9 mouse cellular contexts compared by ENCODE assay signal in the genomic region with DNA sequence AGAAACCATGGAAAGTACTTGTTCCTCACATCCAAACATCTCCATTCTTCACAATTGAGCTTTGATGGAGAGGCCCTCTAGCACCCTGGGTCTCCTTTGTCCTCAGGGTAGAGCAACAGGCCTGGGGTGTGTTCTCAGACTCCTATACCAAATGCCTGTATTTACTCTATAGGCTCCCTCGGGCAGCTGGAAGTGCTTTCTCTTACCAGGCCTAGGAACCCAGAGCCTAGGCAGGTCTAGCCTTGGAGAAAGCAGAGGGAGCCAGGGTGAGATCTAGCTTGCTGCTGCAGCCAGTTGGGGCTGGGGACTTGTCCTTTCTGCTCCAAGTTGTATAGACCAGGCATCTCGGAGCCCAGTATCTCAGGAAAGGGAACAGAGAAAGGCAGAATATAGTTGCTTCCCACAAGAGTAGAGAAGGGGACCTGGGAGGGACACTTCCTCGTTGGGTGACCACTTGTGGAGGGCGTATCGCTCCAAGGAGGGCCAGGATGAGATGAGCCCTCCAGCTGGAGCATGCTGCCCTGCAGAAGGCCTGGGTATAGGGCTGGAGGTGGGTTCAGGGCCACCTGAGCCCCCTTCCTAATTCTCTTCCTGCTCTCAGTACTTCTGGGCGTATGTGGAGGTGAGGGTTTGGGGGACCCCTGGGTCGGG. TPM values are rescaled to one million over a fixed set of nuclear protein-coding genes. Genes with fewer than 3 reads are reported as not detected.
DNase-seq lines count a peak whose midpoint lies in the region; ATAC-seq and TF ChIP-seq lines count a peak whose summit lies in the region.
"Had no signal": no experiment of that assay in that cellular context is flagged by ENCODE, and none has a peak within 500 bp of the region (broad histone marks: within the 10 kb centered on the region; RNA-seq: fewer than 3 reads in every experiment).

No protein-coding gene starts in this region.

- TF ChIP-seq EP300 in heart, postnatal 0 days (IDR thresholded peaks at IDR 0.05; ENCODE audit: low read depth): no peak

- H3K36me3 ChIP-seq in heart, embryonic 11.5 days (ENCODE audit: control insufficient read depth, insufficient read depth, low read length): peaks cover 4% of the 10 kb centered on the region
- H3K36me3 ChIP-seq in midbrain, embryonic 10.5 days: peaks cover 18% of the 10 kb centered on the region
- H3K36me3 ChIP-seq in midbrain, embryonic 15.5 days (replicated peaks): no peaks in the 10 kb centered on the region
- peaks cover 12% of the 10 kb centered on the region for H3K36me3 ChIP-seq in heart, postnatal 0 days (replicated peaks; ENCODE audit: control insufficient read depth, insufficient read depth, low read length)
- peaks cover 4% of the 10 kb centered on the region for H3K36me3 ChIP-seq in myocyte (ENCODE audit: control insufficient read depth, insufficient read depth)

- H3K9me3 ChIP-seq in heart, embryonic 11.5 days (replicated peaks; ENCODE audit: control insufficient read depth, low read length): no peaks in the 10 kb centered on the region
- H3K9me3 ChIP-seq in midbrain, embryonic 10.5 days (replicated peaks): no peaks in the 10 kb centered on the region
- no peaks in the 10 kb centered on the region for H3K9me3 ChIP-seq in midbrain, embryonic 15.5 days
- H3K9me3 ChIP-seq in heart, postnatal 0 days (replicated peaks; ENCODE audit: control insufficient read depth, low read length): no peaks in the 10 kb centered on the region

- H3K27me3 ChIP-seq in heart, embryonic 11.5 days (ENCODE audit: control insufficient read depth, insufficient read depth, low read length): no peaks in the 10 kb centered on the region
- peaks cover 20% of the 10 kb centered on the region for H3K27me3 ChIP-seq in midbrain, embryonic 10.5 days (ENCODE audit: low read depth, poor library complexity, severe bottlenecking)
- peaks cover 10% of the 10 kb centered on the region; the same call in 1 of the 2 replicates for H3K27me3 ChIP-seq in midbrain, embryonic 15.5 days (replicated peaks)
- no peaks in the 10 kb centered on the region for H3K27me3 ChIP-seq in heart, postnatal 0 days (ENCODE audit: control insufficient read depth, insufficient read depth, low read length)
- H3K27me3 ChIP-seq in myocyte (ENCODE audit: control insufficient read depth, insufficient read depth, insufficient read length): no peaks in the 10 kb centered on the region

- H3K4me2 ChIP-seq in heart, embryonic 11.5 days: peak overlapping the region; percentile 27
- H3K4me2 ChIP-seq in midbrain, embryonic 15.5 days: no peak overlapping the region
- no peak overlapping the region for H3K4me2 ChIP-seq in heart, postnatal 0 days (ENCODE audit: low read depth, low read length)
- H3K4me2 ChIP-seq in myocyte (ENCODE audit: low read depth): no peak overlapping the region

- H3K9ac ChIP-seq in heart, embryonic 11.5 days (ENCODE audit: low read depth, low read length): peak overlapping the region; percentile 56; the same call in 1 of the 2 replicates
- H3K9ac ChIP-seq in midbrain, embryonic 15.5 days: no peak overlapping the region
- H3K9ac ChIP-seq in heart, postnatal 0 days (replicated peaks; ENCODE audit: low read depth, low read length): no peak overlapping the region

- H3K4me3 ChIP-seq in heart, embryonic 11.5 days (ENCODE audit: low read depth, low read length): no peak overlapping the region
- no peak overlapping the region for H3K4me3 ChIP-seq in midbrain, embryonic 10.5 days
- H3K4me3 ChIP-seq in midbrain, embryonic 15.5 days: no peak overlapping the region
- H3K4me3 ChIP-seq in heart, postnatal 0 days (ENCODE audit: low read depth, low read length): no peak overlapping the region
- peak overlapping the region; percentile 2 for H3K4me3 ChIP-seq in myocyte

- ATAC-seq in heart, embryonic 11.5 days (replicated peaks; ENCODE audit: insufficient number of reproducible peaks, low FRiP score, low TSS enrichment): no peak
- ATAC-seq in midbrain, embryonic 15.5 days (replicated peaks): no peak
- no peak for ATAC-seq in heart, postnatal 0 days (ENCODE audit: insufficient read depth, low read depth)

- DNase-seq in heart, postnatal 14 days: no peak
- no peak for DNase-seq in midbrain, embryonic 10.5 days (ENCODE audit: low spot score)
- DNase-seq in heart, postnatal 0 days (ENCODE audit: low spot score): no peak
- DNase-seq in cerebellum, adult 9-10 months: no peak
- DNase-seq: gastrocnemius, postnatal 14 days; right cerebral cortex, postnatal 25 days had no signal

- H3K27ac ChIP-seq in heart, embryonic 11.5 days (ENCODE audit: low read depth, low read length): peak overlapping the region; percentile 46; the same call in 1 of the 2 replicates
- 0 out of 2 replicates have a peak overlapping the region, but pooled peaks have one; percentile 23 for H3K27ac ChIP-seq in midbrain, embryonic 10.5 days (replicated peaks)
- H3K27ac ChIP-seq in midbrain, embryonic 15.5 days: no peak overlapping the region
- peak overlapping the region; percentile 32 for H3K27ac ChIP-seq in heart, postnatal 0 days (ENCODE audit: low read depth)

- TF ChIP-seq CTCF in heart, postnatal 0 days (IDR thresholded peaks at IDR 0.05; ENCODE audit: low read depth): no peak

- H3K79me2 ChIP-seq in myocyte (ENCODE audit: control insufficient read depth, insufficient read depth): no peaks in the 10 kb centered on the region

- no peak overlapping the region for H3ac ChIP-seq in myocyte (ENCODE audit: control insufficient read depth, insufficient read length)

- H3K4me1 ChIP-seq in heart, embryonic 11.5 days (ENCODE audit: control insufficient read depth, insufficient read depth, low read length): peaks cover 10% of the 10 kb centered on the region; the same call in 1 of the 2 replicates
- H3K4me1 ChIP-seq in midbrain, embryonic 10.5 days: peaks cover 38% of the 10 kb centered on the region
- H3K4me1 ChIP-seq in midbrain, embryonic 15.5 days: peaks cover 16% of the 10 kb centered on the region; the same call in 1 of the 2 replicates
- H3K4me1 ChIP-seq in heart, postnatal 0 days (ENCODE audit: control insufficient read depth, insufficient read depth): peaks cover 20% of the 10 kb centered on the region

- WGBS in heart, embryonic 11.5 days (ENCODE audit: insufficient replicate concordance): 82% methylated on average over 7 of the region's 7 CpGs
- 85% methylated on average over 7 of the region's 7 CpGs for WGBS in midbrain, embryonic 10.5 days
- WGBS in midbrain, embryonic 15.5 days: 82% methylated on average over 7 of the region's 7 CpGs
- WGBS in heart, postnatal 0 days: 82% methylated on average over 7 of the region's 7 CpGs

- no peak for TF ChIP-seq POLR2A in myocyte (IDR thresholded peaks at IDR 0.05; ENCODE audit: insufficient read length, low read depth)

- intact Hi-C loops in heart, postnatal 14 days (cut with DNase I): no loop called here

TF ChIP-seq in myocyte, 11 proteins besides CTCF, POLR2A, EP300 and RAD21 (continues in another document):
- TF ChIP-seq E2F4 (IDR thresholded peaks at IDR 0.05; ENCODE audit: insufficient read depth): no peak
- no peak for TF ChIP-seq SRF (IDR thresholded peaks at IDR 0.05; ENCODE audit: control insufficient read depth, insufficient read length, low read depth)
- no peak for TF ChIP-seq MYOG (IDR thresholded peaks at IDR 0.05; ENCODE audit: control insufficient read depth in 1 of 3, insufficient read depth in 1 of 3, insufficient read length in 2 of 3, low read depth in 2 of 3)
- TF ChIP-seq MYOD1 (IDR thresholded peaks at IDR 0.05; ENCODE audit: control insufficient read depth in 1 of 3, insufficient read length in 2 of 3, low read depth in 2 of 3): no peak
- no peak for TF ChIP-seq MAX (IDR thresholded peaks at IDR 0.05; ENCODE audit: low read depth)
- no peak for TF ChIP-seq TCF12 (IDR thresholded peaks at IDR 0.05; ENCODE audit: insufficient read depth, poor library complexity, severe bottlenecking)

RNA-seq across cellular contexts. Expression of a gene that starts 9.0 kb away (rescaled TPM):
- 45.1 and 51.1 TPM in 2 replicates for polyA plus RNA-seq in heart, embryonic 11.5 days (2014; fragmentation: Nextera tagmentation; extraction: Ambion mirVana)
- total RNA-seq in heart, postnatal 14 days (2021): 10 to 100 TPM; 78.3 to 78.9 TPM
- 30.5 and 36.3 TPM in 2 replicates for polyA plus RNA-seq in midbrain, embryonic 10.5 days (2016; fragmentation: Nextera tagmentation; extraction: Ambion mirVana)
- 85.7 and 90.1 TPM in 2 replicates for polyA plus RNA-seq in midbrain, embryonic 15.5 days (2015; fragmentation: Nextera tagmentation; extraction: Ambion mirVana)
- total RNA-seq in heart, postnatal 0 days (2014; rRNA removed; ENCODE audit: low replicate concordance): 56.5 and 76.1 TPM in 2 replicates
- polyA plus RNA-seq in heart, postnatal 0 days (2015; fragmentation: Nextera tagmentation; extraction: Ambion mirVana): 90.9 and 92.1 TPM in 2 replicates
- 52.7 TPM for polyA plus RNA-seq in myocyte (2012; fragmentation: generic; extraction: Trizol)

RNA-seq across cellular contexts. Expression of a gene that starts 19.5 kb away (rescaled TPM):
- polyA plus RNA-seq in heart, embryonic 11.5 days (2014; fragmentation: Nextera tagmentation; extraction: Ambion mirVana): 8.3 and 8.5 TPM in 2 replicates
- total RNA-seq in heart, postnatal 14 days (2021): 10 to 100 TPM; 32.7 to 34.3 TPM
- 5.3 and 6.0 TPM in 2 replicates for polyA plus RNA-seq in midbrain, embryonic 10.5 days (2016; fragmentation: Nextera tagmentation; extraction: Ambion mirVana)
- 15.4 and 16.8 TPM in 2 replicates for polyA plus RNA-seq in midbrain, embryonic 15.5 days (2015; fragmentation: Nextera tagmentation; extraction: Ambion mirVana)
- total RNA-seq in heart, postnatal 0 days (2014; rRNA removed; ENCODE audit: low replicate concordance): 51.6 and 57.8 TPM in 2 replicates
- polyA plus RNA-seq in heart, postnatal 0 days (2015; fragmentation: Nextera tagmentation; extraction: Ambion mirVana): 15.5 and 17.6 TPM in 2 replicates
- polyA plus RNA-seq in myocyte (2012; fragmentation: generic; extraction: Trizol): 1.2 TPM

RNA-seq across cellular contexts. Expression of a gene that starts 56.1 kb away (rescaled TPM):
- polyA plus RNA-seq in heart, embryonic 11.5 days (2014; fragmentation: Nextera tagmentation; extraction: Ambion mirVana): 0.20 TPM in 1 of 2 replicates, not detected in the other
- 1 to 10 TPM; 1.8 to 4.9 TPM for total RNA-seq in heart, postnatal 14 days (2021)
- polyA plus RNA-seq in midbrain, embryonic 10.5 days (2016; fragmentation: Nextera tagmentation; extraction: Ambion mirVana): 0.12 and 0.26 TPM in 2 replicates
- 0.17 and 0.27 TPM in 2 replicates for polyA plus RNA-seq in midbrain, embryonic 15.5 days (2015; fragmentation: Nextera tagmentation; extraction: Ambion mirVana)
- 0.95 and 1.3 TPM in 2 replicates for total RNA-seq in heart, postnatal 0 days (2014; rRNA removed; ENCODE audit: low replicate concordance)
- polyA plus RNA-seq in heart, postnatal 0 days (2015; fragmentation: Nextera tagmentation; extraction: Ambion mirVana): 5.1 and 5.6 TPM in 2 replicates
- 0.01 TPM for polyA plus RNA-seq in myocyte (2012; fragmentation: generic; extraction: Trizol)

RNA-seq across cellular contexts. Expression of a gene that starts 57.0 kb away (rescaled TPM):
- 24.6 and 25.0 TPM in 2 replicates for polyA plus RNA-seq in heart, embryonic 11.5 days (2014; fragmentation: Nextera tagmentation; extraction: Ambion mirVana)
- total RNA-seq in heart, postnatal 14 days (2021): 10 to 100 TPM; 45.9 to 52.5 TPM
- polyA plus RNA-seq in midbrain, embryonic 10.5 days (2016; fragmentation: Nextera tagmentation; extraction: Ambion mirVana): 23.9 and 24.7 TPM in 2 replicates
- 31.8 and 34.5 TPM in 2 replicates for polyA plus RNA-seq in midbrain, embryonic 15.5 days (2015; fragmentation: Nextera tagmentation; extraction: Ambion mirVana)
- total RNA-seq in heart, postnatal 0 days (2014; rRNA removed; ENCODE audit: low replicate concordance): 34.4 and 36.9 TPM in 2 replicates
- 15.6 TPM in 2 replicates for polyA plus RNA-seq in heart, postnatal 0 days (2015; fragmentation: Nextera tagmentation; extraction: Ambion mirVana)
- 17.4 TPM for polyA plus RNA-seq in myocyte (2012; fragmentation: generic; extraction: Trizol)
